Mouse (Mus musculus): ENCODE results near the gene Dip2a.

Gene Dip2a

DNA sequence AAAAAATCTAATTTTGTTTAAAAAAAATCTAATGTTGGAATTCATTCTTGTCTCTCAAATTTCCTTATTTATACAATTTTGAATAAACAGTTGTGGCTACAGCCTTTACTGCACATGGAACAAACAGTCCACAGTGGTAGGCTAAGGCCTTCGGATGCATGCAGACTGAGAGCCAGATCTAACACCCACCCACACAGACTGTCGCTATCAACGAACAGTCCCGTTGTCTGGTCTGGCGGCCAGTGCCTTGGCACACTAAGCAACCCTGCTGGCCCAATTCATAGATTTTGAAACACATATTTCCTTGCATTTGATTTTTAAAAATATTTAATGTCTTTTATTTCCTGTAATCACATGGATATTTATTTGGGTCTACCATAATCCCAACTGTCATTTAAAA lies 45.0 kb downstream of the Dip2a start:
- no peak for DNase-seq

- DNase-seq = no peak
These were observed 51.9 kb downstream of the Dip2a start for GRCm38 (mm10) chr10:76293222-76293621.

- no peak for DNase-seq
These were observed 55.0 kb downstream of the Dip2a start for GRCm38 (mm10) chr10:76289936-76290671.

- no peak for DNase-seq
These were observed 56.0 kb downstream of the Dip2a start for GRCm38 (mm10) chr10:76289052-76289451.

DNA sequence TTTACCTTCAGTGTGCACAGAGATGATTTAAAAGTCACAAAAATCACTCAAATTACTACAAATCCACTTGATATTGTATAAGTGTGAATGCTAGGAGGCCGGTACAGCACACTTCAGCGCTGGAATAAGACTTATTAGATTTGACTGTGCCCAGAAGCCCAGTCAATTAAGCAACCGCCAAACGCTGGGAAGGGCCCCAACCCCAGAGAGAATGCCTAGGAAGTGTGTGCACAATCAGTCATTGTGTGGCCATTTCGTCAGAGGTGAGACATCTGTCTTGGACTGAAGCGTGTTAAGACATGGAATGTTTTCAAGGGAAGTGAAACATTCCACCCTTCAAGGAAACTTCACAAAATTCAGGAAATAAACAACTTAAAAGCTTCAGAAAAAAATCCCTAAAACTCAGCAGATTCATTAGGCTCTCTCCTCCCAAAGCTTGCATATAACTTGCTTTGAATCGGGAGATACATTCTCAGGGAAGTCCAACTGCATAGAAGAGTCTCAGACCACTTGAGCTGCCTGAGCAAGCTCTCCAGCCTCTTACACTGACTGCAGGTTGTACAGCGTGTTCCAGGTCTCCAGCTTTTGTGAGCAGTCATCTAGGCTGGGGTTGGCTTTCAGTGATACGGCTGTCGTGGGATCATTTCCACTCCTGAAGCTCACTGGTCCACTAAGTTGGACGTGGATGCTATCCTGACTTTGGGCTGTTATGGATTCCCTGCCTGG lies 56.7 kb downstream of the Dip2a start:
- no peak for DNase-seq

DNA sequence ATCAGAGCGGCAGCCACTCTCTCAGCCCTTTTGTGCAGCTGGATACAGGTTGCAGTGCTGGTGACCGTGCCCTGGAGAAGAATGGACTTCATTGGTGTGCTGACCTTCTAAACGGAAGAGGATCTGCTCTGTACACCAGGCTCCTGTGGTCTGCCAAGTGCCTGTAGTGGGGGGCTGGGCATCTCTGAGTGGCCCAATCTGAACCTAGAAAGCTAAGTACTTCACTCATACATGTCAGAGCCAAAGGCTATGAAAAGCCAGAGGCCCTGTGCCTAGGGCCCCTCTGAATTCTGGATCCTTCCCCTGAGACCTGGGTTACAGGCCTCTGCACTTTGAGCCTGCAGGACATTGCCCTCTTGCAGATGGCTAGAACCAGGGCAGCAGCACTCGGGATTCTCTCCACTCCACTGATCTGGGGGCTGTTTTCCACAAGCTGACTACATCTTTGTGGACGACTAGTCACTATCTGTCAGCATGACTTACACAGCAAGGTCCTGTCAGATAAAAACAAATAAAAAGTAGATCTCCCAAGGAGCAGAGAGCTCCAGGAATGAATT lies 66.5 kb downstream of the Dip2a start:
- DNase-seq = no peak

- DNase-seq = no peak
These were observed 69.8 kb downstream of the Dip2a start for GRCm38 (mm10) chr10:76275256-76275655.

DNA sequence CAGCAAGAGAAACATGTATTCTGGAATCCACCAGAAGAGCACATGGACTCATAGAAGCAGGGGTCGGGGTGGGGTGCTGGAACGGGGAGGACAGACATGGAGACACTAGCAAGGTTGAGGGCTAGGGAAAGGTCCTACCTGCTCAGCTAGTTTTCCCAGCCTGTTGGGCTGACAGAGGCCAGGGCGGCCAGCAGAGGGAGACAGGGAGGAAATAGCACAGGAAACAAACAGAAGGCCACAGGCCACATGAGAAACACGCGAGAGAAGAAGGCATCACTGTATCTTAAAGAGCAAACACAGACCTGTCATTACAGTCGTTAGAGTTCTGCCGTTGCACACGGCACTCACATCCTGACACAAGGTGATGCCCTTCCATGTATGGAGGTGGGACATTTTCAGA lies 73.9 kb downstream of the Dip2a start:
- peak; percentile 69 for DNase-seq

GRCm38 (mm10) chr10:76262431-76262830 lies 82.7 kb downstream of the Dip2a start:
- no peak for DNase-seq

- no peak for DNase-seq
These were observed 83.6 kb downstream of the Dip2a start for GRCm38 (mm10) chr10:76261447-76261846.

- no peak for DNase-seq
These were observed 84.6 kb downstream of the Dip2a start for GRCm38 (mm10) chr10:76260358-76261059.

GRCm38 (mm10) chr10:76259566-76260232 lies 85.4 kb downstream of the Dip2a start:
- DNase-seq = no peak

DNA sequence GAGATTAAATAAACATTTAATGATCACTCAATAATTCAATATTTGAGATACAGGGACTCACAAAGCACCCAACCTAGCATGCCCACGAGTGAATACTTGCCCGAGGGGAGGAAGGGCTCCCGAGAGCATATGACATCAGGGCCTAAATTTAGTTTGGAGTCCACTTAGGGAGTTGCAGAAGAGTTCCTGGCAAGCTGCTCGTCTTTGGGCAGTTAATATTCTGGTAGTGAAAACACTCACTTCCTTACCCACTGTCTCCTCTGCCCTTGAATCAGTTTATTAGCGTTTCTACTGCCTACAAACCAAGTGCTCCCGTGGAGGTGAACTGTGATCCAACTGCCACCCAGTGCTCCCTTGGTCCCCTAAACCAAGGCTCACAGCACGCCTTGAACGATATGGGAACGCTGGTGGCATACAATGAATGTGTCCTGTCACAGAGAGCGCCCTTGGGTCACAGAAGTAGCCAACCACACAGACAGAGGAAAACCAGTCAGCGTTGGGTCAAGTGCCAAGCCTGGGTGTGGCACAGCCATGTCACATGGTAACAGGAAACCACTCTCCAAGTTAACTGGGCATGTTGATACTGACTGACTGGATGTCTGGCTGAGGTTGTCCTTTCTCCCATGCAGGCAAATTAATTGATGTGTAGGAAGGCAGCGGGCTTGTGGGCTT lies 87.2 kb downstream of the Dip2a start:
- no peak for DNase-seq

DNA sequence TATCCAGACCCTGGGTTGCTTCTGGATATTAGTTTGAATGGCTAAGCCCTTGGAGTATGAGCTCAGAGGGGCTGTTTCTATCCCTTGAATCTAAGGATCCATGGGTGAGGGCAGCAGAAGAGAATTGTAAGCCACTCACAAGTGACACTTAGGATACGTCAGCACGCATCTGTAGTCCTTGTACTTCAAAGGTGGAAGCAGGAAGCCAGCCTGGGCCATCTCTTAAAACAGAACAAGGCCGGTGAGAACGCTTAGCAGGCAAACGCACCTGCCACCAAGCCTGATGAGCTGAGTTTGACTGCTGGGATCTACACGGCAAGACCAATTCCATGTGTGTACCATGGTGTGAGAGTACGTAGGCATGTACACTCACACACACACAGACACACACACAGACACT lies 87.9 kb downstream of the Dip2a start:
- DNase-seq = peak; percentile 36

DNA sequence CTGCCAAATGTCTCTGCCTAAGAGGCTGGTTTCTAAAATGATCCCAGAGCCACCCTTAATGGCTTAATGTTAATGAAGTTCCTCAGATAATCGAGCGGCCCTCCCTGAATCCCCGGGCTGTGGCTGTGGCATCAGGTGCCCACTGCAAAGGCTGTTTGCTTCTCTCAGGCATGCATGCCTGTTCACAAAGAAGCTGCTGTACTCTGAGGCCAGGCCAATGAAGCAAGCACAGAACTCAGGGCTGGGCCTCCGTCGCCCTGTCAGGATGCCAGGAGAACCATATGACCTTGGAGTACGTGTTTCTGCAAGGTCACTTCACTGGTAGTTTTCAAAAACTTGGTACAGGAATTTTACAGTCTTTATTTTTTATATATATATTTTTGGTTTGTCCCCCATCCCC lies 89.5 kb downstream of the Dip2a start:
- DNase-seq = no peak

DNA sequence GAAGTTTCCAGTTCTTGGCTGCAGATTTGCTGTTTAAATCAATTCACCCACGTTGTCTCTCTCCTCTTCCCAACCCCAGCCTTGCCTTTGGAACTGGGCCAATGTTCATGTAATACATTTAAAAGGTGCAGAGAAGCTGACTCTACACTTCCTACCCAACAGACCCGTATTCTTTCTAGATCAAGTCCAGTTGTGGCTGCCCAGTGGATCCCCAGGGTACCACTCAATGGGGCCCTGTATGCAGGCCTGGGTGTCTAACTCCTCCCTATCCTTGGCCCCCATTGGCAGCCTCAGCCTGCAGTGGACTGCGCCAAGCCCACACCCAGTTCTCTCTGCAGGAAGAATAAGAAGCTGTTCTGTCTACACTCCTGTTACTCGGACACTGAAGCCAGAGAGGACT lies 91.6 kb downstream of the Dip2a start, which contains the start of gene S100b:
S100b (plus strand) TSS at position 318 of the 400 bp plus-strand sequence.
- no peak for DNase-seq

GRCm38 (mm10) chr10:76253079-76253478 lies 92.0 kb downstream of the Dip2a start:
- DNase-seq = no peak

DNA sequence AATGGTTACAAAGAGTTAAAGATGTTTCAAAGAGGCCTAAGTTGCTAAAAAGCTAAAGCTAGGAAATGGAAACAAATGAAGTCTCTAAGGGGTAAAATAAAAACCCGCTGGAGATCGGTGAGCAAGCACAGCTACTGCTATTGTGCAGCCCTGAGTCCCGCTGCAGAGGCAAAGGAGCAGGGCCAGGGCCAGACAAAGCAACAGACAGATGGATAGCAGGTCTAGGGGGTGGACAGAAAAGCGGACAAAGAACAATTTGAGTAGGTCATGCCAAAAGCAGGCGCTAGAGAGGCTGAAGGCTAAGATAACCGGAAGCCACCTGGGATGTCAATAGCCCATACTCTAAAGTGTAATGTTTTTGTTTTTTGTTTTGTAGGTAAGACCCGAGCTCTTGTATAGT lies 94.2 kb downstream of the Dip2a start:
- DNase-seq = no peak

GRCm38 (mm10) chr10:76248647-76248968 lies 96.5 kb downstream of the Dip2a start:
- DNase-seq = no peak

DNA sequence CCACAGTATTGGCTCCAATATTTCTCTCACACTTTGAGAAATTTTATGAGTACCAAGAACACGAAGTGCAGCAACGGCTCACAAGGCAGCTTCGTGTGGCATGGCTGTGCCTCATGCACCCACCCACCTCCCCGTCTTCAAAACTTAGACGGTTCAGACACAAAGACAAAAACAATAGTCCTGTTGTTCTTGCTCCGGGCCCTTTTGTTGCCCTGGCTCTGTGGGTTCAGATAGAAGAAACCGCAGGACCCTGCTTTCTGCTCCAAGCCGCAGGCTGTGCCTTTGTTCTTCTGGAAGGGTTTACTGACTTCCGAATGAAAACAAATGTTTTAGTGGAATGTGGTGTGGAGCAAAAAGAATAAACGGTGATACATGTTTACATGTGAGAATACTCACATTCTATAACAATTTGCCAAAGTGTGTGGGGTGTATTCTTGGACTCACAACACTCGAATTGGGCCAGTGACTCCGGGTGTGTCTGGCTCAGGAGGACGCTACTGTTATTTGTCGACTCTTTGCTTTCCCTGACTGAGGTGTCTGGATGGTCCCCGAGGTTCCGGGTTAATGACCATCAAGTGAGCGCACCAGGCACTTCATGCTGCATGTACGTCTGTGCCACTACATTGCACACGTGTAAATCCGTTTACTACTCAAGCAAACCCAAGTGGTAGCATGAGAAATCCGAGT lies 97.0 kb downstream of the Dip2a start:
- DNase-seq = no peak

DNA sequence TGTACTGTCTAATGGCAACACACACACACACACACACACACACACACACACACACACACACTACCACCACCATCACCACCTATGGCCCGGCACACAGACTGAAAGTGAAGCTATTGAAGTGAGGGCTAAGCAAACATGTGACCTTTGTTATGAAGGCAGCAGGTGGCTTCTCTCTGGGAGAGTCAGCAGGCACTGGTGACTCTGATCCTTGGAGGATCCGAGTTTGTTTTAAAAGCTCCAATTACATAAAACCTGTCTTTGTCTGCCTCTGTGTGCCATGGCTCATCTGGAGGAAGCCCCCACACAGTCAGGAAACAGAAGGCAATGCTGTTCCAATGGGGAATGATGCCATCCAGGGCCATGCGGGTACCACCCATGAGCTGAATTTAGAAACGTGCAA lies 98.5 kb downstream of the Dip2a start:
- DNase-seq = no peak

DNA sequence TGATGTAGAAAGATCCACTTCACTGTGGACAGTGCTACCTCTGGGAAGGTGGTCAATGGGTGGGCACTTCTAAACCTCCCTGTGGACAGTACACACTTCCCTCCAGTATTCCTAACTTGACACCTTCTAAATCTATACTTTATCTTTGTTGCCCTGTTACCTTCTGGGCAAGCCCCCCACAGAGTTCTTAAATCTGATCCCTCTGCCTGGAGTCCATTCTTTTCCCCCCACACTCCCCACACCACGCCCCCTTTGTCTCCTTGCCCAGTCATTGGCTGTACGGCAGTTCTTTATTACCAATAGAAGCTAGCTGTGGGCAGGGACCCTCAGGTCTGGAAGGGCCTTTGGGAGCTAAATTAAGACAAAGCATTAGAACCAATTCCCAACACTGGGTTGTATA lies 100.0 kb downstream of the Dip2a start:
- no peak for DNase-seq

Measured in thymus, postnatal 14 days (tissue).